Mouse (Mus musculus) large intestine, adult 2 months (tissue): ENCODE measurements at regions not wholly inside any gene's neighbourhood (a gene's known extent, or its start where the extent isn't known, plus 50 kb on each side); places are given as distances from the start of the nearest gene placed in this dataset.

Experiments used
- DNase-seq: peaks from one replicate; pipeline ENCODE4 v3.0.0-alpha.2; 2012; ENCODE audit warnings: low read depth, low spot score
- WGBS: fragments of 180-500 bp; shearing (Covaris S2); methylation state at CpG from one replicate; pipeline ENCODE4 v1.1.7; 2018; 5-methylcytosine and 5-hydroxymethylcytosine counted together

- DNase-seq = no peak
- 69% methylated on average over 3 of the region's 3 CpGs for WGBS
Measured at GRCm38 (mm10) chr16:49550231-49550630, 148.8 kb upstream of the Ift57 start.

GRCm38 (mm10) chr16:49570031-49570430, 129.0 kb upstream of the Ift57 start:
- 92% methylated on average over 2 of the region's 2 CpGs for WGBS
- DNase-seq = no peak

- WGBS = 77% methylated on average over 12 of the region's 12 CpGs
- DNase-seq = no peak
Measured at GRCm38 (mm10) chr16:49572485-49573170, 126.4 kb upstream of the Ift57 start.

GRCm38 (mm10) chr16:49573171-49573517, 125.9 kb upstream of the Ift57 start:
- no peak for DNase-seq
- WGBS = 82% methylated on average over 3 of the region's 3 CpGs

GRCm38 (mm10) chr16:49578976-49579375, 120.1 kb upstream of the Ift57 start:
- no peak for DNase-seq
- WGBS = 56% methylated on average over 4 of the region's 4 CpGs

- WGBS = 85% methylated on average over 6 of the region's 6 CpGs
- no peak for DNase-seq
Measured at GRCm38 (mm10) chr16:49580708-49581107, 118.3 kb upstream of the Ift57 start.

GRCm38 (mm10) chr16:49606500-49606899, 92.5 kb upstream of the Ift57 start:
- 77% methylated on average over 2 of the region's 2 CpGs for WGBS
- no peak for DNase-seq

- 76% methylated on average over 3 of the region's 3 CpGs for WGBS
Measured at GRCm38 (mm10) chr16:49614801-49615200, 84.2 kb upstream of the Ift57 start.

GRCm38 (mm10) chr16:49615342-49616020, 83.6 kb upstream of the Ift57 start:
- WGBS = 80% methylated on average over 20 of the region's 20 CpGs

More at GRCm38 (mm10) chr16:49614801-49615200, 84.2 kb upstream of the Ift57 start:
- no peak for DNase-seq

GRCm38 (mm10) chr16:49616263-49616872, 82.7 kb upstream of the Ift57 start:
- 73% methylated on average over 13 of the region's 13 CpGs for WGBS

More at GRCm38 (mm10) chr16:49615342-49616020, 83.6 kb upstream of the Ift57 start:
- no peak for DNase-seq

GRCm38 (mm10) chr16:49633502-49633901, 65.5 kb upstream of the Ift57 start:
- WGBS = 64% methylated on average over 5 of the region's 5 CpGs
- no peak for DNase-seq

More at GRCm38 (mm10) chr16:49616263-49616872, 82.7 kb upstream of the Ift57 start:
- DNase-seq = no peak

GRCm38 (mm10) chr16:49635506-49635905, 63.5 kb upstream of the Ift57 start:
- WGBS = 94% methylated on average over 8 of the region's 8 CpGs

GRCm38 (mm10) chr16:49636467-49636866, 62.6 kb upstream of the Ift57 start:
- 90% methylated on average over 1 of the region's 1 CpGs for WGBS
- DNase-seq = no peak

More at GRCm38 (mm10) chr16:49635506-49635905, 63.5 kb upstream of the Ift57 start:
- DNase-seq = no peak

GRCm38 (mm10) chr16:49642696-49643095, 56.3 kb upstream of the Ift57 start:
- WGBS = 19% methylated on average over 1 of the region's 1 CpGs
- no peak for DNase-seq

- no peak for DNase-seq
- 88% methylated on average over 1 of the region's 1 CpGs for WGBS
Measured at GRCm38 (mm10) chr16:49644416-49644815, 54.6 kb upstream of the Ift57 start.

GRCm38 (mm10) chr16:49646479-49646878, 52.6 kb upstream of the Ift57 start:
- DNase-seq = no peak
